Mouse (Mus musculus) thymus, adult 2 months (tissue): ENCODE data around the gene Evl.

Source experiments
- CTCF ChIP-seq: fragments of 200-500 bp; IDR thresholded peaks from 2 replicates; pipeline ENCODE4 v1.5.1; 2012; ENCODE audit warnings: mild to moderate bottlenecking, control low read depth, low read length, moderate library complexity, borderline replicate concordance; ENCODE audit not compliant: control insufficient read depth, poor library complexity, insufficient read depth; ENCODE audit errors: extremely low read depth
- POLR2A ChIP-seq: fragments of 200-500 bp; IDR thresholded peaks from 2 replicates; pipeline ENCODE4 v1.6.1; 2012; ENCODE audit warnings: mild to moderate bottlenecking, low read length, control low read depth, moderate library complexity; ENCODE audit not compliant: control insufficient read depth, poor library complexity, insufficient read depth; ENCODE audit errors: extremely low read depth

DNA sequence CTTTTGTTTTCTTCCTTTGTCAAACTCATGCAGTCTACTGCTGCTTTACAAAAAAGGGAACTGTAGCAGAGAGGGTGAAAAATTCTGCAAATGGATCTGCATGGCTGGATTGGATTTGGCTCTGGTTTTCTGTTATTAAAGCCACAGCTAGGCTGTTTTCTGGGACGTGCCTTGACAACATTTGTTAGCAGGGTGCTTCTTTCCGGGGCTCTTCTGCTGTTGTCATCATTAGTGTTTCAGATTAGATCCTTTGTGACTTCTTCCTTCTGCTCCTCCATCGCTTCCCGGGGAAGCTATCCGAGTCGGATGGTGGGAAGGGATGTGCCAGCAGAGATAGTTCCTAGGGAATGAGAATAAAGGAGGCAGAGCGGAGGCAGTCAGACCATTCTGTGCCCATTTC lies 51.8 kb downstream of the Evl start:
- TF ChIP-seq POLR2A (no peak), CTCF (no peak)
